Mouse (Mus musculus) kidney, postnatal 4 days (tissue): Measurements from ENCODE around the gene Arhgap29.

ENCODE experiments used
- DNase-seq, 2 experiments: peaks; one replicate each; pipeline ENCODE4 v3.0.0; 2021; ENCODE audit warnings: mixed read lengths in 2 of 2

Arhgap29 gene

DNA sequence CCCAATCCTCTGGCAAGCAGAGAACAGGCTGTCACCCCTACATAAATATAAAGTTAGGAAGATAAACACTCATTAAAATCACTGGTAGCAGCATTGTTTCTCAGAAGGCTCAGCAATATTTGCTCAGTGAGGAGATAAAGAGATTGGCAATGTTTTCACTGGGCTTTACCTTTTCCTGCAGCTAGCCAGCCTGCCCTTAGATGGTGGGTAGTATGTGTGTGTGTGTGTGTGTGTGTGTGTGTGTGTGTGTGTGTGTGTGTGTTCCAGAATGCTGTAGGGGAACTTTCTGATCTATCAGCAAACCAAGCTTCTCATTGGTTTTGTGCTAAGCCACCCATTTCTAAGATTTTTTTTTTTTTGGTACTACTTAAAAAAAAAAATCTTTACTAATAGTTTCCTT is 5.6 kb upstream of the Arhgap29 start:
- DNase-seq, result no peak

DNA sequence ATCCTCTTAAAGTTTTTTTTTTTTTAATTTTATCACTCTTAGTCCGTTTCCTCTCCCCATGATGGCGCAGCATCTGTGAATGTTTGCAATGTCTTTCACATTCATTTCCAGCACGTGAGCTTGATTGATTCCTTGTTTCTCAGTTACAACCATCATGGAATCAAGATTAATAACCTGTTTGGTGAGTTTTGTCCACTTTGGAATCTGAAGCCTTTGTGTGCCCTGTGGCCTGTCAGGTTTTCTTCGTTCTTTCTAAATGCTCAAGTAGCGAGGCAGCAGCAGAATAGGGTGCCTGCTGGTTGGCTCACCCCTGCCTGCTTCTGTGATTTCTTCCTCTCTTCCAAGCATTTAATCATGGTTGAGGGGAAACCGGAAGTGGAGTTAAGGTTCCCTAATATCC is 2.2 kb upstream of the Arhgap29 start:
- DNase-seq, result no peak

- DNase-seq, result no peak
Observed at GRCm38 (mm10) chr3:121951116-121951515, 1.2 kb upstream of the Arhgap29 start.

- peak; percentile 94 to 97 for DNase-seq
Observed at GRCm38 (mm10) chr3:121953049-121953432, 700 bp downstream of the Arhgap29 start.

DNA sequence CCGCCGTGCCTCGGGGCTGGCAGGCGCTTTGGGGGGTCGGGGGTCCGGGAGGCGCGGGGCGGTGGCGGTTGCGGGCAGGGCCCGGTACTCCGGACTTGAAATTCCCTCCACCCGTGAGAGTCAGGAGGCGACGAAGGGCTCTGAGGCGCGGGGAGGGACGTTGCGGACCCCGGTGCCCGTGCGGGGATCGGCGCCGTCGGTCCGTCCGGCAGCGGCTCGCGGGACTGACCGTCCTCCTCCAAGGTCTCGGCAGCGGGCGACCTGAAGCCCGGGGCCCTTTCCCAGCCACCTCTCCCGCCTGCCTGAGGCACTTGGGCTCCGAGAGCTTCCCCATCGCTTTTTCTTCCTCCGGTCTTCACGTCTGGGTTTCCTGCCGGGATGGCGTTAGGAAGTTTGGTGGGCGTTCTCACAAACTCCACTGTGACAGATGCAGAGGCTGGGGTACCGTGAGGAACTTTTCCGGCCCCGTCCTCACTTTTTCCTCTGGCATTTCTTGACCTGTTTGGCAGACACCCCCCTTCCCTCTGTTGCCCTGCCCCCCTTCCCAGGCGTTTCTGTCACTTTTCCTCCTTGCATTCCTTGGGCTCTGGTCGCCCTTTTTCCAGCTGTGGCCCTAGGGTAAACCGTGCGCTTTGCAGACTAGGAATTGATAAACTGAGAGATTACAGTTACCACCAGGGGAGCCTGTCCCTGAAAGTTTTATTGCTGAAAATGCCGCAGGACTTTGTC is 1.3 kb downstream of the Arhgap29 start:
- peak; percentile 56 to 72 for DNase-seq

DNA sequence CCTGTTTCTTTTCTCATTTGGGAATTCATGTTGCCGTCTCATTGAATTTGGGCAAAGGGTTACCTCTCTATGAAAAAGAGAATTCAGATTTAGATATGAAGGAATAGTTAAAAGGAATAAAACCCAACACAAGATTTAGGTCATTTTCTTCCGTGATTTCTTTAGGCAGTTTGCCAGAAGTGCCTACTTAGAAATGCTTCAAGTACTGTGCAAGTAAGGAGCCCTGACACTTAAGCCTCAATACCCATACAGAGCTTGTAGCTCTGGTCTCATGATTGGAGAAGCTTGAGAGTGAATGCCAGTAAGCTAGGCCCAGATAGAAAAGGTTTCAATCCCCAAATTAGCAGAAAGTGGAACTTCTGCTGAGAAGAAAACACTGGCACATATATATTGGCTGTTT is 2.1 kb downstream of the Arhgap29 start:
- DNase-seq, result no peak

- no peak for DNase-seq
Observed at GRCm38 (mm10) chr3:121955527-121955926, 3.2 kb downstream of the Arhgap29 start.

- DNase-seq, result no peak
Observed at GRCm38 (mm10) chr3:121956789-121957188, 4.4 kb downstream of the Arhgap29 start.

DNA sequence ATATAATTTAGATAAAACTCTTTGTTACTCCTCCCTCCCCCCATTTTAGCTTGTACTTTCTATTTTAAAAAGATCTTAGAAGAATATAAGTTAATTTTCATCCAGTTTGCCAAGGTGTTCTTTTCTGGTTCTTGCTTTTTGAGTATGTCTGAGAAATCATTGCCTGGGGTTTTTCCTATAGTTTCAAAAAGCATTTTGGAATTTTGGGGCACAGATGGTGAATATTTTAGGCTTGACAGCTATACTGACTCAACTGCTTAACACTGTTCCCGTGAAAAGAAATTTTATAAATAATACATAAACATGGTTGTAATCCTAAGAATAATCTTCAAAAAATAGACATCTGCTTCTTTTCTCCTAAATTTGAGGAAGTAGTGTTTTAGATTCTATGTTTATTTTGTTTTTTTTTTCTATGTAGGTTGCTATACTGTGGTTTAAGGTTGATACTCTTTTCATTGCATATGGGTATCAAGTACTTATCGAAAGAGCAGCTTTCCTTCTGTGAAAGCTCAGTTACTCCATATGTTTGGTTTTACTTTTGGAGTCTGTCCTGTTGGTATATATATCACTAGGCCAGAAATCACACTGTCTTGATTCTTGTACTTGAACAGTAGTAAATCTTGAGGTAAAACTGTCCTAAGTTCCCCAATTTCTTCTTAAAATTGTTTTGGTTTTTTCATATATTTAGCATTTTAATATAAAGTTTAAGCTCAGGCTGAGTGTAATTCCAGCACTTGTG is 5.4 kb downstream of the Arhgap29 start:
- DNase-seq, result no peak

DNA sequence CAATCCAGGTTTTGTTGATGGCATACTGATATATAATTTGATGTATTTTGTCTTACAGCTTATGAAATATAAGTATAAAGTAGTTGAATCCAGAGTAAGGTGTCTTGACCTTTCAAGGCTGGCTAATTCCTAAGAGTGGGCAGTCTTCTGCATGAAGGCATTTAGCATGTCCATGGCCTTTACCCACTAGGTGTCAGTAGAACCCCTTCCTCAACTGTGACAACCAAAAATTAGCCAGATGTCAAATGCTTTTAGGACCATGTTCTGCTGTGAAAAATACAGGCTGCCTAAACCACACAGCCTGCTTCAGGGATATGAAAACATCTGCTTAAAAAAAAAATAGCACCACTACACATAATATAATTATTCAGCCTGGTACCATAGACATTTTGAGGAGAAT is 11.8 kb downstream of the Arhgap29 start:
- DNase-seq, result peak; percentile 37 to 64

DNA sequence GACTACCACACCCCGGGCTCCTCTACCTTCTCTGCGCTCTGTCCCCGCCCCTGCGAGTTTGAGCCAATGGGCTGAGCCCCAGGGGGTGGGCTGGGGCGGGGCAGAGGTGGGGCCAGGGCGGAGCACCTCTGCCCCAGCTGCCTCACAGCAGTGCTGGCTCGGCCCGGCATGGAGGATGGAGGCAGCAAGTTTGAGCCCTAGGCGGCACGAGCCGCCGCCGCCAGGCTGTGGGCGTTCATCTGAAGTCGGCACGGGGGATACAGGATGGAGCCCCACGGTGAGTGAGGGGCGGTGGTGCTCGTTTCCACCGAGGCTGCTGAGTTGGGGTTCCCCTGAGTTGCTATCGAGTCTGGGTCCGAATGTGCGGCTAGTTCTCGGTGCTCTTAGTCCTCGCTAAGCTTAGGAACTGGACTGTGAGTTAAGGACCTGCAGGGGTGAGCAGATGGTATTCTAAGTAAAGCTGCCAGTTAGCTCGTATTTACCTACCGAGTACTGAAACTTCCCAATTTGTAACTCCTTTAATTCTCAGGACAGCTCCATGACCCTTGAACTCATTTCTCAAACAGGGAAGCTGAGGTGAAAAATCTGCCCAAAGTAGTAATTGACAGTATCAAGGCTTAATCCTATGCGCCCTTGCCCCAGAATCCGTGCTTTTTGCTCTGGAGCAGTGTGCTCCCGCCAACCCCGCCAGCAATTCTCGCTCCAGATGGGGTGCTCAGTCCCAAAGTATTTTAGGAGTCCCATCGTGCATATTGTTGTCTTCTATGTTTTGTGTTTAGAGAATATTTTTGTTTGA is 15.5 kb downstream of the Arhgap29 start:
- DNase-seq, result peak; percentile 92 to 96

GRCm38 (mm10) chr3:121968621-121969020 is 16.3 kb downstream of the Arhgap29 start:
- DNase-seq, result peak; percentile 62 to 69

DNA sequence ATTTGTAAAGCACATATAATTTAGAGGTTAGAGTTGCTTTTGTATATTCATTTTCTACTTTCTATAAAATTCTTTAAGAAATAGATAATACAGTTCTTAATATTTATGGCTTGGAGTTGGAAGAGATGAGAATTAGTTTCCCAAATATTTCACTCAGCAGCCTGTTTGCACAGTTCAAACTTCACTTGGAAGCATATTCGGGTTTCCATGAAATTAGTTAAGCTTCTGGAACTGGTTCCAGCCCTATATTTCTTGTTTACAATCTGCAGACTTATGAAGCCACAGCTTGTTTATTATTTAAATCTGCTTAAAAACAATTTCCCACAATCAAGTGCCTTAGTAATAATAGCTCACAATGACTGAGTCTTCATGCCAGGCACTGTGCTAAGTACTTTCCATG is 17.1 kb downstream of the Arhgap29 start:
- DNase-seq, result no peak

GRCm38 (mm10) chr3:121973761-121974160 is 21.4 kb downstream of the Arhgap29 start:
- DNase-seq, result peak; percentile 26 to 31

DNA sequence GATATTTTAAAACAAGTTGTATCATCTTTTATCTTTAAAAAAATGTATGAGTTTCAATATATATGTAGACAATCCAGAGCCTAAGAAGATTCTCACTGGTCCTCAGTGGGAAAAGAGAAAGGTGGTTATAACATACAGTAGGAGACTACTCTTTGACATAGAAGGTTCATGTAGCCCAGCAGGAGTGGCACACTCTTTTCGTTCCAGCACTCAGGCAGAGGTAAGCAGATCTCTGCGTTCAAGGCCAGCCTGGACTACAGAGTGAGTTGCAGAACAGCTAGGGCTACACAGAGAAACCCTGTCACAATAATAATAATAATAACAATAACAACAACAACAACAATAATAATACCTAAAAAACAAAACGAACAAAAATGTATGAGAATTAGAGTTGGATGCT is 23.0 kb downstream of the Arhgap29 start:
- DNase-seq, result no peak

DNA sequence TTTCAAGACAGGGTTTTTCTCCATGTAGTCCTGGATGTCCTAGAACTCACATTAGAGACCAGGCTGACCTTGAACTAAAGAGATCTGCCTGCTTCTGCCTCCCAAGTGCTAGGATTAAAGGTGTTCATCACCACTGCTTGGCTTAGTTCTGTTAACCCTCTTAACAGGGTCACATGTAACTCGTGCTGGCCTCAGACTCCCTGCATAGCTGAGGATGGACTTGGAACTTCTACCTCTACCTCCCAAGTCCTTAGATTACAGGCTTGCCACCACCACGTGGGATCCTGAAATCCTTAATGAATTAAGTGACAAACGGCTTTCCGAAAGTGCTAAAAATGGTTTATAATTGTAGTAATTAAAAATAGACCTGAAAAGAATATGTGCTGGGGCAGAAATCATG is 29.0 kb downstream of the Arhgap29 start:
- no peak for DNase-seq

DNA sequence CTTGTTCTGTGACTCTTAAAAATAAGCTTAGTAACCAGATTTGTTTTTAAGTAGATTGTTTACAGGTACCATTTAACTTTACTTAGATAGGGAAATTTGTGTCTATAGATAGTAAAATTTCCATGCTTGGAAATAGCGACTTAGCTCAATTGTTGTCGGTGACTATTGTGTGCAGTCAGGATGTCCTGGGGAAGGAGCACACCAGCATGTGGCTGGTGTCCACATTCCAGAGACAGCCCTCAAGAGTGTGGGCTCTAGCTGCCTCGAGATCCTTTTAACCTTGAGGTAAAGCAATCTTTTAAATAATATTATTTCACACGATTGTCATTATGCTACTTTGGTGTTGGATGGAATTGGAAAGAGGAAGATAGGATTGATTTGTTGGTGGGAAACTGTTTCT is 30.1 kb downstream of the Arhgap29 start:
- DNase-seq, result no peak

DNA sequence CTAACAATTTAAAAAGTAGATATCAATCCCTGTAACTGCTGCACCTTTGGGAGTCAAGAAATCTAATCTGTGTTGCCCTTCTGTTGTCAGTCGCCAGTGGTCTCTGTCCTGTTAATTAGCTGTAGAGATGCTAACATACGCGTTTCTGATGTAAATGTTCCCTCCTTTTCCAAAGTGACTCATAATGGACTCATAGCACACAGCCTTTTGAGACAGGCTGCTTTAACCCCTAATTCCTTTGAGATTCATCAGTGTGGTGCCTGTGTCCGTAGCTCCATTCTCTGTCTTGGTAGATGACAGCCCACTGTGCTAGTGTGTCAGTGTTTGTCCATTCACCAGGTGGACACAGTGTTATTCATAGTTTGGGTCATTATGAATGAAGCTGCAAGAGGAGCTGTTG is 42.8 kb downstream of the Arhgap29 start:
- no peak for DNase-seq

- DNase-seq, result no peak
Observed at GRCm38 (mm10) chr3:121999934-122000333, 47.6 kb downstream of the Arhgap29 start.

DNA sequence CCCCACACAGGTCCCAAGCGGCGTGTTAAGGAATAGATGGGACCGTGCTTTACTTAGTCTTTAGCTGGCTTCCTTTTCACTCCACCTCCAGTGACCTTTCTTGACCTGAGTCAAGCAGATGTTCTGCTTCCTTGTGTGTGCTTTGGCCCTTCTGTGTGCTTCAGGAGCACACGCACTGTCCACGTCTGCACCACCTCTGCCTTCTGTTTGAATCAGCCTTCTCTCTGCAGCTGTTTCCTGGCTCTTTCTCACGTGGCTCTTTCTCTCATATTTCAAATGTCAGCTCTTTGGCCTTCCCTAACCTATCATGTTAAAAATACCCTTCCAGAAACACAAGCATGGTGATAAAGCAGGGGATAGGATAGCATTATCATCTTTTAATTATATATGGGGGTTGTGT is 49.2 kb downstream of the Arhgap29 start:
- no peak for DNase-seq

DNA sequence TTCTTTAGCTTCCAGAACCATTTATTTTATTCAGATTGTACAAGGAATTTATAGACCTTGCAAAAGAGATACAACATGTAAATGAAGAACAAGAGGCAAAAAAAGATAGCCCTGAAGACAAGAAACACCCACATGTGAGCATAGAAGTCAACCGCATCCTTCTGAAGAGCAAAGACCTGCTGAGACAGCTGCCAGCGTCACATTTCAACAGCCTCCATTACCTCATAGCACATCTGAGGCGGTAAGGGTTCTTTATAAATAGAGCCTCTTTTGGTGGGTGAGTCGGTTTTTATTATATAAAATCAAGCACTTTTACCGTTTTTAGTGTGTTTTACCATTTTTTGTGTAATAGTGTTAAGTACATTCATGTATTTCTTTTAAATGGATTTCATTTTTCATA is 57.5 kb downstream of the Arhgap29 start:
- DNase-seq, result no peak

GRCm38 (mm10) chr3:122010292-122010691 is 58.0 kb downstream of the Arhgap29 start:
- no peak for DNase-seq

DNA sequence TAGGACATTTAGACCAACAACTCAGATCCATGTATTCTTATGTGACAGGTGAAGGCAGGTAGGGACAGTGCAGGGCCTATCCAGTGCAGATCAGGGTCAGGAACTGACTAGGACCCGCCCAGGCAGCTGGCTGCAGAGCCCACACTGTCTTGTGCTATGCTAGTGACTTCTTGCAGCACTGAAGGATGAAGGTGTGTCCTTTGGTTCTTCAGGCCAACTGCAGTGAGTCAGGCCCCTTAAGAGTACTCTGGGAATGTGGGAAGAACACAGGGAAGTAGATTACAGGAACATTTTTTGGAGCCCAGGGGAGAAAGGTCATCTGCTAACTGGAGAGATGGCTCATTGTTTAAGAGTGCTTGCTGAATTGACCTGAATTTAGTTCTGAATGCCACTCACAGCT is 60.1 kb downstream of the Arhgap29 start:
- DNase-seq, result no peak

- DNase-seq, result no peak
Observed at GRCm38 (mm10) chr3:122018421-122018820, 66.1 kb downstream of the Arhgap29 start.
